Mouse (Mus musculus): ENCODE data around the gene Magi1.

- TF ChIP-seq POLR2A (IDR thresholded peaks at IDR 0.05; ENCODE audit: low read depth, low read length) (no peak), CTCF (IDR thresholded peaks at IDR 0.05; ENCODE audit: borderline replicate concordance, insufficient read depth, low read length) (no peak)
Measured at GRCm38 (mm10) chr6:94190830-94191229, 92.9 kb downstream of the Magi1 start.
